In the genomic region with DNA sequence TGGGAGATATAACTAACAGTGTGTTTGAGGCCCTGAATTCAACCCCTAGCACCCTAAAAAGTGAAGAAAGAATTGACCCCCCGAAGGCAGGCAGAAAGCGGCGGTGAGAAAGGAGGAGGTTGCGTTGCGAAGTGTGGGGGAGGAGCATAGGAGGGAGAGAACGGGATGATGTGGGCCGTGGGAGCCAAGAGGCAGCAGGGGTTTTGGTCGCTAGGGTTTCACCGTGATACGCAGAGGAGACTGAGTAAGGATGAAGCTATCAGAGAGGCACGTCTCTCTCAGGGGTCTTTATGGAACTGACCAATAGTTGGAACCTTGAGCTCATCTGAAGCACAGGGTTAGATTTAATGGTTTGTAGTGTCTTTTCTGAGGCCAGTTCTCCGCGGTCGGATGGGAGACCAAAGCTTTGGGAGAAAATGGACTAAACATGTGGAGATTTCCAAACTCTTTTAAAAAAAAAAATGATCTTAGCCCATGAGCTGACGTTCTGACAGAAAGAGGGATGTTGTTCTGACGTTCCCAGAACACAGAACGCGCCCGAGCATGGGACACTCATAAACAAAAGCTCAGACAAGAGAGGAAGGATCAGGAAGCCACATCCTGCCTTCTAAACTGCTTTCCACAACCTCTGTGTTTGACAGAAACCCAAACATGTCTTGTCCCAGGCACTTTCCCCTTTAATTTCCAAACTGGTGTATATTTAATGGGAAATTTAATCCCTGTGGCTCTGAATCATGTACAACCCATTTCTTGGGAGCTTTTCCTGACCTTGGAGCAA, we compare ENCODE assay signal across 15 mouse cellular contexts.
DNase-seq lines count a peak whose midpoint lies in the region; ATAC-seq and TF ChIP-seq lines count a peak whose summit lies in the region.
"Had no signal": no experiment of that assay in that cellular context is flagged by ENCODE, and none has a peak within 500 bp of the region (broad histone marks: within the 10 kb centered on the region; RNA-seq: fewer than 3 reads in every experiment).

No protein-coding gene starts in this region.

- 34% methylated on average over 19 of the region's 19 CpGs for WGBS in intestine, embryonic 14.5 days
- 46% methylated on average over 19 of the region's 19 CpGs for WGBS in intestine, postnatal 0 days

- peak overlapping the region; percentile 4; the same call in 1 of the 2 replicates for H3K4me2 ChIP-seq in intestine, embryonic 14.5 days (ENCODE audit: low read length)
- no peak overlapping the region for H3K4me2 ChIP-seq in intestine, postnatal 0 days (replicated peaks; ENCODE audit: low read depth)
- H3K4me2 ChIP-seq: embryonic facial prominence, embryonic 12.5 days; forebrain, embryonic 13.5 days; midbrain, embryonic 13.5 days had no signal

- H3K4me1 ChIP-seq in intestine, embryonic 14.5 days (replicated peaks; ENCODE audit: control insufficient read depth, insufficient read depth, low read length): no peaks in the 10 kb centered on the region; the same call in 1 of the 2 replicates
- no peaks in the 10 kb centered on the region for H3K4me1 ChIP-seq in intestine, postnatal 0 days (replicated peaks; ENCODE audit: control insufficient read depth, insufficient read depth, low read length)
- H3K4me1 ChIP-seq: forebrain, embryonic 13.5 days; midbrain, embryonic 13.5 days had no signal

- H3K9ac ChIP-seq in intestine, embryonic 14.5 days (ENCODE audit: low read length): no peak overlapping the region
- no peak overlapping the region for H3K9ac ChIP-seq in intestine, postnatal 0 days (ENCODE audit: low read depth, low read length)
- H3K9ac ChIP-seq: embryonic facial prominence, embryonic 12.5 days; forebrain, embryonic 13.5 days; midbrain, embryonic 13.5 days had no signal

- no peaks in the 10 kb centered on the region for H3K27me3 ChIP-seq in intestine, embryonic 14.5 days (replicated peaks; ENCODE audit: control insufficient read depth, insufficient read depth, low read length)
- no peaks in the 10 kb centered on the region for H3K27me3 ChIP-seq in intestine, postnatal 0 days (replicated peaks; ENCODE audit: control insufficient read depth, insufficient read depth, low read length)
- H3K27me3 ChIP-seq: embryonic facial prominence, embryonic 12.5 days; forebrain, embryonic 13.5 days had no signal

- H3K9me3 ChIP-seq in intestine, embryonic 14.5 days (ENCODE audit: control insufficient read depth, low read length): no peaks in the 10 kb centered on the region
- H3K9me3 ChIP-seq in intestine, postnatal 0 days (ENCODE audit: control insufficient read depth): no peaks in the 10 kb centered on the region
- H3K9me3 ChIP-seq: embryonic facial prominence, embryonic 12.5 days; forebrain, embryonic 13.5 days had no signal

- H3K36me3 ChIP-seq in intestine, embryonic 14.5 days (ENCODE audit: control insufficient read depth, insufficient read depth, low read length): no peaks in the 10 kb centered on the region
- H3K36me3 ChIP-seq in intestine, postnatal 0 days (ENCODE audit: control insufficient read depth, insufficient read depth): no peaks in the 10 kb centered on the region
- H3K36me3 ChIP-seq: embryonic facial prominence, embryonic 12.5 days; midbrain, embryonic 13.5 days had no signal

- H3K27ac ChIP-seq in intestine, embryonic 14.5 days (ENCODE audit: low read depth): no peak overlapping the region; the same call in 1 of the 2 replicates
- H3K27ac ChIP-seq in intestine, postnatal 0 days (ENCODE audit: low read depth, low read length): no peak overlapping the region
- H3K27ac ChIP-seq: embryonic facial prominence, embryonic 12.5 days; forebrain, embryonic 13.5 days; midbrain, embryonic 13.5 days had no signal

- DNase-seq in intestine, embryonic 14.5 days (ENCODE audit: low spot score): no peak
- DNase-seq in R1 (ENCODE audit: low read depth, low spot score) (peak; percentile 28), ZHBTc4 (ENCODE audit: low read depth, low spot score) (peak; percentile 12)
- peak; percentile 18 to 56 for DNase-seq in kidney, postnatal 25 days
- DNase-seq in layer of hippocampus, adult 11-12 months (ENCODE audit: low spot score): no peak
- no peak for DNase-seq in cerebellum, adult 11-12 months
- DNase-seq: cerebellum, postnatal 25 days; heart, adult 18-20 months; right cerebral cortex, postnatal 4 days; thymus, postnatal 4 days had no signal

- TF ChIP-seq CTCF in intestine, postnatal 0 days (IDR thresholded peaks at IDR 0.05; ENCODE audit: low read depth): no peak

- no peak overlapping the region for H3K4me3 ChIP-seq in intestine, embryonic 14.5 days (ENCODE audit: low read depth, low read length)
- H3K4me3 ChIP-seq in intestine, postnatal 0 days (ENCODE audit: low read depth, low read length): no peak overlapping the region
- H3K4me3 ChIP-seq: embryonic facial prominence, embryonic 12.5 days; forebrain, embryonic 13.5 days; midbrain, embryonic 13.5 days had no signal

- no peak for ATAC-seq in intestine, embryonic 14.5 days (replicated peaks; ENCODE audit: low FRiP score, low TSS enrichment, low read depth)
- ATAC-seq in intestine, postnatal 0 days: no peak
- ATAC-seq: forebrain, embryonic 13.5 days; hindbrain, embryonic 16.5 days; midbrain, embryonic 13.5 days had no signal

Comparison
In these comparisons a context has a peak if more than half of its experiments do, and no peak if none do; other contexts are left out.
1. DNase-seq: peak in R1 (single experiment), ZHBTc4 (single experiment) and kidney, postnatal 25 days (2 of 2); none in intestine, embryonic 14.5 days (single experiment), layer of hippocampus, adult 11-12 months (single experiment) and cerebellum, adult 11-12 months (single experiment).